Mouse (Mus musculus) left cerebral cortex, postnatal 25 days (tissue): ENCODE data around the gene Gata1. TPM values are rescaled to one million over a fixed set of nuclear protein-coding genes. Genes with fewer than 3 reads are reported as not detected.

ENCODE experiments used
- DNase-seq, 2 experiments: peaks; one replicate each; pipeline ENCODE4 v3.0.0; 2022; ENCODE audit warnings: low spot score in 2 of 2, mixed read lengths in 1 of 2
- intact Hi-C: fragments of 180-260 bp; cut with DNase I; formaldehyde crosslinking; loops from one replicate; pipeline ENCODE4 v1.15.1; 2025
- total RNA-seq, 2 experiments: library from RNA; stranded (reverse); gene quantifications; 2 replicates each; pipeline ENCODE4 v1.2.3; 2021

Gene Gata1
- total RNA-seq, 2 experiments from 2014 or later = not detected

- intact Hi-C loops = loop anchor here (5.0 to 10.0 kb wide), 2 partner anchors 107 to 204 kb away; partner anchors contain the start of gene Glod5
- no peak for DNase-seq
Measured at GRCm38 (mm10) chrX:7910473-7910872, 67.4 kb downstream of the Gata1 start.

Other genes starting within 250 kb of the Gata1 start
- gene Praf2, start 249.6 kb downstream of the Gata1 start, total RNA-seq = 100 to 1,000 TPM in 1 of 2 experiments, 10 to 100 TPM in 1; 99.9 to 103 TPM
- 10 to 100 TPM; 19.5 to 22.1 TPM for gene Ccdc120, start 227.2 kb downstream of the Gata1 start, total RNA-seq
- 10 to 100 TPM; 29.9 to 36.0 TPM for gene Tfe3, start 215.5 kb downstream of the Gata1 start, total RNA-seq
- gene Gripap1, start 188.3 kb downstream of the Gata1 start, total RNA-seq = 100 to 1,000 TPM in 1 of 2 experiments, 10 to 100 TPM in 1; 99.6 to 105 TPM
- gene Kcnd1, start 155.8 kb downstream of the Gata1 start, total RNA-seq = 1 to 10 TPM; 7.0 to 8.9 TPM
- gene Otud5, start 136.7 kb downstream of the Gata1 start, total RNA-seq = 10 to 100 TPM; 74.8 to 83.2 TPM
- 10 to 100 TPM; 55.3 to 57.3 TPM for gene Pim2, start 99.8 kb downstream of the Gata1 start, total RNA-seq
- gene Slc35a2, start 94.0 kb downstream of the Gata1 start, total RNA-seq = 10 to 100 TPM; 46.6 to 47.4 TPM
- 10 to 100 TPM; 77.7 to 86.6 TPM for gene Pqbp1, start 78.8 kb downstream of the Gata1 start, total RNA-seq
- 10 to 100 TPM; 19.1 to 21.7 TPM for gene Timm17b, start 78.7 kb downstream of the Gata1 start, total RNA-seq
- gene Gm10491, start 70.2 kb downstream of the Gata1 start, total RNA-seq = not detected
- gene Gm10490, start 68.5 kb downstream of the Gata1 start, total RNA-seq = not detected
- gene Pcsk1n, start 58.2 kb downstream of the Gata1 start, total RNA-seq = 100 to 1,000 TPM; 397 to 420 TPM
- gene Eras, start 49.5 kb downstream of the Gata1 start, total RNA-seq = not detected
- 10 to 100 TPM; 49.9 to 50.4 TPM for gene Hdac6, start 30.2 kb downstream of the Gata1 start, total RNA-seq
- not detected for gene Glod5, start 40.4 kb upstream of the Gata1 start, total RNA-seq
- gene Suv39h1, start 96.7 kb upstream of the Gata1 start, total RNA-seq = 10 to 100 TPM; 22.3 to 26.5 TPM
- gene Was, start 112.4 kb upstream of the Gata1 start, total RNA-seq = 1 to 10 TPM; 1.1 to 1.5 TPM
- gene Wdr13, start 154.8 kb upstream of the Gata1 start, total RNA-seq = 100 to 1,000 TPM; 189 to 222 TPM
- gene Rbm3, start 167.8 kb upstream of the Gata1 start, total RNA-seq = 100 to 1,000 TPM in 1 of 2 experiments, 10 to 100 TPM in 1; 97.4 to 123 TPM
- 10 to 100 TPM; 15.8 to 16.6 TPM for gene Tbc1d25, start 198.1 kb upstream of the Gata1 start, total RNA-seq
- 10 to 100 TPM; 35.6 to 41.4 TPM for gene Ebp, start 215.4 kb upstream of the Gata1 start, total RNA-seq
- gene Porcn, start 228.5 kb upstream of the Gata1 start, total RNA-seq = 10 to 100 TPM; 74.0 to 75.2 TPM